Mouse (Mus musculus): Measurements from ENCODE around the gene Galnt11.
"Not testable (repeated sequence)": the region's sequence is repeated elsewhere in the genome, so short reads cannot be mapped to it uniquely, and the experiment has no call there.

GRCm38 (mm10) chr5:25224377-25224776 lies 2.7 kb downstream of the Galnt11 start:
- not testable (repeated sequence) for TF ChIP-seq POLR2A (IDR thresholded peaks at IDR 0.05; ENCODE audit: insufficient read depth, low read length); CTCF (IDR thresholded peaks at IDR 0.05; ENCODE audit: low read depth, low read length); EP300 (IDR thresholded peaks at IDR 0.05; ENCODE audit: insufficient read depth, low read depth, low read length)
